ENCODE assay signal across 23 mouse cellular contexts in the genomic region with DNA sequence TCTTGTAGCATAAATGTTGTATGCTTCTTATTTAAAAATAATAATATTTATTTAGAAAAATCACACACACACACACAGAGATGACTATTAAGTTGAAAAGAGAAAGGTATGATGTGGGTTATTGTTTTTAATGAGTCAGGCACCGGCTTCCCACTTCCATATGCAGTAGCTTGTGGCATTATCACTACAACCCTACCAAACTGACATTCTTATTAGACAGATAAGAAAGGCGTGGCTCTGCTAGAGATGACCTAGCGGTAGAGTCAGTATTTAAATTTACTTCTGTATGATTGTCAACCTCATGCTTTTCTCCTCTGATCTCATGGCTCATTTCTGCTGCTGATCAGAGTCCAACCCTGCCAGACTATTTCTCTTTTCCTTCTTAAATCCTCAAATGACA.
"Had no signal": no experiment of that assay in that cellular context is flagged by ENCODE, and none has a peak within 500 bp of the region (broad histone marks: within the 10 kb centered on the region; RNA-seq: fewer than 3 reads in every experiment).

No protein-coding gene starts in this region.

- H3K9ac ChIP-seq: heart, embryonic 13.5 days; heart, embryonic 15.5 days; hindbrain, embryonic 14.5 days; intestine, embryonic 15.5 days; limb, embryonic 13.5 days; limb, embryonic 15.5 days; liver, embryonic 15.5 days had no signal

- H3K36me3 ChIP-seq: heart, embryonic 10.5 days; heart, embryonic 13.5 days; heart, embryonic 15.5 days; intestine, embryonic 15.5 days; limb, embryonic 13.5 days; limb, embryonic 15.5 days; liver, embryonic 15.5 days had no signal

- H3K27ac ChIP-seq: heart, embryonic 10.5 days; heart, embryonic 13.5 days; heart, embryonic 15.5 days; hindbrain, embryonic 14.5 days; intestine, embryonic 15.5 days; limb, embryonic 13.5 days; limb, embryonic 15.5 days; liver, embryonic 15.5 days had no signal

- H3K9me3 ChIP-seq: heart, embryonic 10.5 days; heart, embryonic 13.5 days; heart, embryonic 15.5 days; intestine, embryonic 15.5 days; limb, embryonic 13.5 days; limb, embryonic 15.5 days; liver, embryonic 15.5 days had no signal

- H3K4me3 ChIP-seq: heart, embryonic 10.5 days; heart, embryonic 13.5 days; heart, embryonic 15.5 days; intestine, embryonic 15.5 days; limb, embryonic 13.5 days; limb, embryonic 15.5 days; liver, embryonic 15.5 days had no signal

- H3K27me3 ChIP-seq: heart, embryonic 13.5 days; heart, embryonic 15.5 days; intestine, embryonic 15.5 days; limb, embryonic 13.5 days; limb, embryonic 15.5 days; liver, embryonic 15.5 days had no signal

- H3K4me2 ChIP-seq: heart, embryonic 13.5 days; heart, embryonic 15.5 days; hindbrain, embryonic 14.5 days; intestine, embryonic 15.5 days; limb, embryonic 13.5 days; limb, embryonic 15.5 days; liver, embryonic 15.5 days had no signal

- DNase-seq: gastrocnemius, postnatal 14 days; heart, adult 18-20 months; heart, postnatal 14 days; heart, postnatal 36 days; kidney, adult 18-20 months; kidney, adult 8-10 months; kidney, postnatal 10 days; kidney, postnatal 25 days; kidney, postnatal 4 days; layer of hippocampus, adult 9-11 months; layer of hippocampus, postnatal 36 days; left cerebral cortex, postnatal 4 days had no signal

- ATAC-seq: hindbrain, embryonic 16.5 days; inflammation-experienced regulatory T-cells, adult 6 months; intestine, embryonic 15.5 days; intestine, postnatal 0 days had no signal

- H3K4me1 ChIP-seq: liver, embryonic 15.5 days had no signal
